Mouse (Mus musculus): ENCODE measurements around the gene Zfp239.

The Zfp239 gene

DNA sequence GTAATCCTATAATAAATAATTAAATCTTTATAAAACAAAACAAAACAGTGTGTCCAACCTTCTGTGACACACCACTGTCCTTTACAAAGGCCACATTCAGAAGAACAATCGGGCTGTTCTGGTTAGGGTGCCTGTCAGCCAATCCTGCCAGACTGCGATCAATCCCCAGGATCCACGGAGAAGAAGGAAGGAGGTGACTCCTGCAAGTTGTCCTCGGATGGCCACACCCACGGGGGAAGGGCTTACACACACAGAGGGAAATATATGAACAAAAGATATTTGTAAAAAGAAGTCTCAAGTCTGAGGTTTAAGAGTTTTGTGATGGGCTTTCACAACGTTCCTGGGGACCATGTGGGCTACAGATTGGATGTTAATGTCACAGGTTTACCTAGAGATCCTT lies at the start of gene Zfp239:
Gene Zfp239, plus strand, starts transcription at position 253 of the 400 bp plus-strand sequence.
- no peak for TF ChIP-seq GATA4 (IDR thresholded peaks at IDR 0.05; ENCODE audit: insufficient replicate concordance, low read length)

DNA sequence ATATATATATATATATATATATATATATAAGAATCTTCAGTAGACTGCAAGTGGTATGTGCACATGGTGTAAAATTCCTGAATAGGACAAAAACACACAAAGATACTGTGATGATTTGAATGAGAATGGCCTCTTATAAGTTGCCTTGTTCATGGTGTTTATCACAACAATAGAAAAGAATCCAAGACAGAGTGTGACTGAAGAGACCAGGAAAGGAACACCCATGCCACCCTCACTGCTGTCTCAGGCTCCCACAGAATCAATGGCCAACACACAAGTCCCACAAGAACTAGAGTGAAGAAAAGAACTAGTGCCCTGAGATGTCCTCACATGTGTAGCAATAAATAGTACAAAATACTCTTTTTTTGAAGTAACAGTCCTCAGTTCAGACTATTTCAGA lies 47.2 kb upstream of the Zfp239 start:
- TF ChIP-seq GATA4 (IDR thresholded peaks at IDR 0.05; ENCODE audit: insufficient replicate concordance, low read length), result no peak

DNA sequence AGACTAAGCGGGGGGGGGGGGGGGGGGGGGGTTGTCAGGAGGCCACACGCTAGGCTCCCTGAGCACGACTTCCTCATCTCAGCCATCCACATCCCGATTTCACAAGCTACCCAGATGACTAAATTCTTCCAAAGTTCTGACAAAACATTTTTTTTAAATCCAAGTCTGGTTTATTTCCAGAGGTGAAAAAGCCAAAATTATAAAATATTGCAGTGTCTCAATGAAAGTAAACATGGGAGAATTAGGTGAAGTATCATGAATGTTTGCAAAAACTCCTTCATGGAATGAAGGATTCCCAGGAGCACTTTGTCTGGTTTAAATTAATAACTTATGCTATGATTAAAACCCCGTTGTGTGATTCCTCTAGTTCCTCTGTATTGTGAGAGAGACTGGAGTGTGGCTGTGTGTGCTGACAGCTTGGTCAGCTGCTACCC lies 44.8 kb upstream of the Zfp239 start:
- TF ChIP-seq GATA4 (IDR thresholded peaks at IDR 0.05; ENCODE audit: insufficient replicate concordance, low read length), result no peak

DNA sequence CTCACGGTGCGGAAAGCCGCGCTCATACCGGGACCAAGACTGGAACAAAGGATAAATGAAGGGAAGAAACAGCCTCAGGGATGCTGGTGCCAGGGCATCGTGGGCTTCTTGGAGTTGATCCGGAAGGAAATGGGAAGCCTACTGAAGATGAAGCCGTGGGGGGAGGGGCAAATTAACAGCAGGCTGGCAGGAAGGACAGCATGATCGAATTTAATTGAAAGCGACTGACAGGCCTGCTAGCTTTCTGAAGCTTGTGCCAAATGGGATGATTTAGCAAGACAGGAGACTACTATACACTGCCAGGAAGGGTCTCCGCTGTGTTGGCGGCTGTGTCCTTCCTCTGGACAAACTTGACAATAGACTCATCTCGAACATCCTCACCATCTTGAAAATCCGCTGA lies 41.6 kb upstream of the Zfp239 start:
- TF ChIP-seq GATA4 (IDR thresholded peaks at IDR 0.05; ENCODE audit: insufficient replicate concordance, low read length), result no peak

DNA sequence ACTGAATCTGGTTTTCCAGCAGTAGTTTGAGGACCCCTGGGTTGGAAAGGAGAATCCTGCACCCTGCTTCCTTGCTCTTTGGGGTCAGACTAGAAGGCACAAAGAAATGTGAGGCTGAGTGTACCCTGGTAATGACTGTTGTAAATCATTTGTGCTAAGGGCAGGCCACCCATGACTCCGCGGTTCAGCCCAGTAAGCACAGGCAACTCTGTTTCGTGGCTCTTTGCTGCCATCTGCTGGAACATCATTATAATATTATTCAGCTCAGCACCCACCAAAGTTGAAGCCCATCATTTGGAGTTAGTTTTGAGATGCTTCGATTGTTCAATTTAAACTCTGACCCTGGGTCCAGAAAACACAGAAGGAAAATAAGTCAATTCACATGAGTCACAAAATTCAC lies 36.5 kb upstream of the Zfp239 start:
- no peak for TF ChIP-seq GATA4 (IDR thresholded peaks at IDR 0.05; ENCODE audit: insufficient replicate concordance, low read length)

DNA sequence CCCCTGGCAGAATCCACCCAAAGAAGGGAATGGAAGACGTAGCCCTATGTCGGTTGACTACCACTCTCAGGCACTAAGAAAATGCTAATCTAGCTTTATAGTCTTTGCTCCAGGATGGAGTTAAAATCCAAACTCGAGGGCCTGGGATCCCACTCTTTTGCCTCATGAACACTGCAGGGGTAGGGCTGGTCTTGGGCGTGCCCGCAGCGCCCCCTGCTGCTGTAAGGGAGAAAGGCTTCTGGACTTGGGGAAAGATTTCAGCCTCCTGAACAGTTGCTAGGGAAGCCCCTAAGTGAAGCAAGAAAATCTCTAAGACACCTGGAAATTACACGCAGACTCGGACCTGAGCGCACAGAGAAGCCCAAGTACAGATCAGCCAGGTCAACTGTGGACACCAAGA lies 33.6 kb upstream of the Zfp239 start:
- no peak for TF ChIP-seq GATA4 (IDR thresholded peaks at IDR 0.05; ENCODE audit: insufficient replicate concordance, low read length)

DNA sequence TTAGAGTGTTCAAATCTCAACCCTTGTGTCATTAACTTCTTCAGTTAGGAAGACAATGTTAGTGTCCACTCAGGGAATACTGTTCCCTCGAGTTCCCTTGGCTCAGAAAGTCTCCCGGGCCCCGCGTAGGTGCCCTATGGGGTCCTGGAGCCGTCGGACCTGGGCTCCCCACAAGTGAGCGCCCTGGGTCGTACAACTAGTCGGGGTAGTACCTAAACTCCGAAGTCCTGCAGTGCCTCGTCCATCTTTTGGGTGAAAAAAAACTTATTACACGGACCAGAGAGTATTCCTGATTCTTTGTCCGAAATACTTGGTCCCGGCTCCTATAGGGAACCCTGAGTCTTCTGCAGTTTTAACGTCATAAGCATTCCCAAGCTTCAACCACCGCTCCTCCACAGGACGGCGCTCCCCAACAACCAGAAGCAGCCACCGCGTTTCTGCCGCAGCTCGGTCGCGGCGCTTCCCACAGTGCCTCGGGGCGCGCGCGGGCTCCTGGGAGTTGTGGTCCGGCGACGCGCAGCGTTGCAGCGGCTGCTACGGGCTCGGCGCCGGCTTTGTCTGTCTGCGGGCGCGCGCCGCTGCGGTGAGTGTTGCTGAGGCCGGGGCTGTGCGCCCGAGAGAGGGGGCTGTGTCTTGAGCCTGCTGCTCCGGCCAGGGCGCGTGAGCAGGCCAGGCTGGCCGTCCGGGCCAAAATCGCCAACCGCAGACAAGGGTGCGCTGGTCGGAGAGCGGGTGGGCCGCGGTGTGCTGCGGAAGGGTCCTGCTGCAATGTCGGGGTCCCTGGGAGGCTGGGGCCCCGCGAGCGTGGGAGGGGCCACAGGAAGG lies 21.0 kb upstream of the Zfp239 start, which contains the start of gene Zfp637:
Gene Zfp637, plus strand, starts transcription at position 495 of the 825 bp plus-strand sequence.
- no peak; the same call in 1 of the 2 replicates for TF ChIP-seq GATA4 (IDR thresholded peaks at IDR 0.05; ENCODE audit: insufficient replicate concordance, low read length)

DNA sequence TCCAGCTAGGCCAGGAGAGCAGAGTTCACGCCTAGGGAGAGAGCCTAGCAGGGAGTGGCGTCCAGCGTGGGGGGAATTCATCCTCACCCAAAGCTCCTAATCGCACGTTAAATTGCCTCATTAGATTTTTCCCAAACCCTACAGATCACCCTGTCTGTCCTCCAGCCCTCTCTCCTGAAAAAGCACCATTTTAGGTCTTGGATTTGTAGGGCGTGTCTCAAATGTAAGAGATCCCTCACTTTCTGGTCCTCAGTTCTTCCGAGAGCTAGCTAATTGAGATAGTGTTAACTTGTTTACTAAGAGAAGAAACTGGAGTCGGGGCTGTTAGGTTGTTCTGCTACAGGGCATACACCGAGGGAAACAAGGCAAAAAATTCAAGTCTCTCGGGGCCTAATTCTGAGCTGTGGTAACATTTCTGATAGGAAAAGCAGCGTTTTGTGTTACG lies 20.4 kb upstream of the Zfp239 start:
- no peak for TF ChIP-seq GATA4 (IDR thresholded peaks at IDR 0.05; ENCODE audit: insufficient replicate concordance, low read length)

DNA sequence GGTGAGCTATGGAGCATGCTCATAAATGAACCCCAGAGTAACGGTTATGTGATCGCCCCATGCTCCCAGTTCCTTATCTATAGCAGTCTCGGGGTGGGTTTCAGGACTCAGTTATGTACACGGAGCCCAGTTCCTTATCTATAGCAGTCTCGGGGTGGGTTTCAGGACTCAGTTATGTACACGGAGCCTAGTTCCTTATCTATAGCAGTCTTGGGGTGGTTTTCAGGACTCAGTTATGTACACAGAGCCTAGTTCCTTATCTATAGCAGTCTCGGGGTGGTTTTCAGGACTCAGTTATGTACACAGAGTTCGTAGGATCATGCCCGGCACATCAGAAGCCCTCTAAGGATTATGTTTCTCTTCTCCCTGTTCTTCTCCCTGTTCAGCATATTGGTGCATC lies 17.3 kb upstream of the Zfp239 start:
- no peak for TF ChIP-seq GATA4 (IDR thresholded peaks at IDR 0.05; ENCODE audit: insufficient replicate concordance, low read length)

DNA sequence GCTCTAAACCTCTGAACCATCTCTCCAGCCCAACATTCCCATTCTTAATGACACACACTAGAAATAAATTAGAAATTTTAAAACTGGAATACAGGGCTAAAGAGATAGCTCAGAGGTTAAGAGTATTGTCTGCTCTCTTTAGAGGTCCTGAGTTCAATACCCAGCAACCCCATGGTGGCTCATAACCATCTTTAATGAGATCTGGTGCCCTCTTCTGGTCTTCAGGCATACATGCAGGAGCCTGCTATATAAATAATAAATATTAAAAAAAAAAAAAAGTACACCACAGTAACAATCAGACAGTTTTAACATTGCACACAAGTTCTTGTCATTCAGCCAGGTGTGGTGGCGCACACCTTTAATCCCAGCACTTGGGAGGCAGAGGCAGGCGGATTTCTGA lies 14.1 kb upstream of the Zfp239 start:
- TF ChIP-seq GATA4 (IDR thresholded peaks at IDR 0.05; ENCODE audit: insufficient replicate concordance, low read length), result no peak

DNA sequence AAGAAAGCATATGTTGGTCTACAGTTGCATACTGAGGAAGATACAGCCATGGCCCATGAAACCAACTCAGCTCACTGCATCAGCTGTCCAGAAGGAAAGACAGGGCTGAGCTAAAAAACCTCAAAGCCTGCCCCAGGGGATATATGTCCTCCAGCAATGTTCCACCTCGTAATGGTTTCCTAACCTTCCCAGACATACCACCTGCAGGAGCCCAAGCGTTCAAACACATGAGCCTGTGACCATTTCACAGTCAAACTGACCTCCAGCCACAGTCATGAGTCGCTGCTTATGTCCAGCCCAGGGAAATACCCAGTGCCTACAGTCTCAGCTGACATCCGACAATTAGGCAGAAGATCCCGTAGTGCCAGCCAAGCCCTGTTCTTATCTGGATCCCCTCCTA lies 13.3 kb upstream of the Zfp239 start:
- TF ChIP-seq GATA4 (IDR thresholded peaks at IDR 0.05; ENCODE audit: insufficient replicate concordance, low read length), result no peak

DNA sequence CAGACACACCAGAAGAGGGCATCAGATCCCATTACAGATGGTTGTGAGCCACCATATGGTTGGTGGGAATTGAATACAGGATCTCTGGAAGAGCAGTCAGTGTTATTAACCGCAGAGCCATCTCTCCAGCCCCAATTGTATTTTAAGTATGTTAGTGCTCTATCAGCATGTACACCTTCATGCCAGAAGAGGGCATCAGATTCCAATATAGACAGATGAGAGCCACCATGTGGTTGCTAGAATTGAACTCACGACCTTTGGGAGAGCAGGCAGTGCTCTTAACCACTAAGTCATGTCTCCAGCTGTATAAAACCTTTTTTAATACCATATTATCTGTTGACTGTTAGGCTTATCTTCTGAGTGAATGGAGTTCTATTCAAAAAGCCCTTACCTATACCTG lies 10.2 kb upstream of the Zfp239 start:
- no peak for TF ChIP-seq GATA4 (IDR thresholded peaks at IDR 0.05; ENCODE audit: insufficient replicate concordance, low read length)

DNA sequence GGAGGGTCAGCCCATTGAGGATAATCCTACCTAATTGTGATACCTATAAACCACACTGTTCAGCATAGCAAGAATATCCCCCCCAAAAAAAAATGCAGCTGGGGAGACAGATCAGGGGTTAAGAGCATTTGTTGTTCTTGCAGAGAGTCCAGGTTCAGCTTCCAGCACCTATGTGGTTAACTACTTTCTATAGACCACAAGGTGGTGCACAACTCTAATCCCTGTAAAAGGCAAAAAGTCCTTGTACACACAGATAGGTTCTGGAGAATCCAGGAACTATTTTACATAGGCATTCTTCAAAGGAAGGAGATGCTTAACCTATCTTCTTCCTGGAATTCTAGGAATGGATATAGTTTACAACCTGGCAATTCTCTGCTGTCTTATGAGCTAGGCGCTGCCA lies 3.9 kb upstream of the Zfp239 start:
- no peak for TF ChIP-seq GATA4 (IDR thresholded peaks at IDR 0.05; ENCODE audit: insufficient replicate concordance, low read length)

DNA sequence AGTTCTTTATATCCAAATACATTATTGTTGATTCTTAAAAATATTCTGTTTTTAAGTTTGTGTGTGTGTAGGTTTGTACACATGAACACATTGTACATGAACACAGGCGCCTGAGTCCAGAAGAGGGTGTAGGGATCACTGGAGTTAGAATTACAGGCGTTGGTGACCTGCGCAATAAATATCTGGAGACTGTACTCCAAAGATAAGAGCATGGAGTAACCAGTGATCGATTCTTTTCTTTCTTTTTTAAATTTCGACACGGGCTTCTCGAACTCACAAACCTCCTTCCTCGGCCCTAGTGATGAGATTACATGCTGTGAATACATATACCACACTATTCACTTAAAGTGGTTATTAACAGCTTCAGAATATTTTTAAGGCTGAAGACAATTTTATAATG lies 565 bp downstream of the Zfp239 start:
- no peak for TF ChIP-seq GATA4 (IDR thresholded peaks at IDR 0.05; ENCODE audit: insufficient replicate concordance, low read length)

DNA sequence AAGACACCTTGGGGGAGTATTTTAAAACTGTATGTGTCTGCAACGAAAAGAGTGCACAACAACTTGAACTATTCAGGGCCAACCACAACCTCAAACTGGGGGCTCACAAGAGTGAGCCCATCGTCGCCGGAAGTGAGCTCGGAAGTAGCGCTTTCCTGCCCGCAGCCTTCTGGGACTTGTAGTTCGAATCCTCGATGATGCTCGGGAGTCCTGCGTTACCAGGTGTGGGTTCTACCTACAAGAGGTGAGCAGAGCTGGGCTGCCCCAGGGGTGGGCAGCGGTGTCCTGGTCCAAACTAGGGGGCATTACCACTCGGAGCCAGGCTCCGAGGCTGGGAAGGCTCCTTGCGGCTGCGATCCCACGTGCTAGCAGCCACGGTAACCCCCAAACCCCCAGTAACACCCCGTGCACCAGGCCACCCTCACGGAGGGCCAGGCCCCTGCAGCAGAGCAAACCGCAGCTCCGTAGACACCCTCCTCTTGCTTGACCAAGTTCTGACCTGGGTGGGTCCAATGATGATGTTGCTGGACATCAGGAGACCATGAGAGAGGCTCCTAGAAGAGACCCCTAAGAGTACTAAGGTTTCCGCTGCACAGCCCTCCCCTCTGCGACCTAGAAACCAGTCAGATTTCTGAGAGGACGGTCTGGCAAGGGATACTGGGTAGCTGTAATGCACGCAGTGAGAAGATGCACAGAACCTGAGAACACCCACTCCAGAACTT lies 1.2 kb downstream of the Zfp239 start:
- no peak for TF ChIP-seq GATA4 (IDR thresholded peaks at IDR 0.05; ENCODE audit: insufficient replicate concordance, low read length)

DNA sequence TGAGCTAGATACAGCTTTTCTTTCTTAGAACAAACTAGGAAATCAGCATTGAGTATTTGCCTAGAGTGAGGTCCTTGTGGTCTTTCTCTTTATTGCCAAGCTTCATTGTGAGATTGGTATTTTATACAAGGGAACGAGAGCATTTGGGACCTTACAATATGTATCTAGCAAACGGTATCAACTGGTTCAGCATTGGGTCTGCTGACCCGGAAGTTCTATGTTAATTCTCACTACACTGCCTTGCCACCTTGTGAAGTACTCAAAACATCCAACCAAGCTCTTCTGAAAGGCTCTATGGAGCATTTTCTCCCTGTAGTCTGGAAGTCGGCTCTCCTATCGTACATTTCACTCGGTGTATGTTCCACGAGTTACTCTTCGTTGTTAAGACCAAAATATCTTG lies 1.9 kb downstream of the Zfp239 start:
- TF ChIP-seq GATA4 (IDR thresholded peaks at IDR 0.05; ENCODE audit: insufficient replicate concordance, low read length), result no peak

Measured in liver, adult (tissue).